Mouse (Mus musculus) WW6 (cell line): ENCODE measurements around the gene Gpr176.
A peak's percentile ranks its signal among the peaks of the same experiment; 100 is the strongest.

Source experiments
- DNase-seq: peaks from one replicate; pipeline ENCODE4 v3.0.0-alpha.2; 2013; ENCODE audit warnings: low read depth, low spot score

The Gpr176 gene

GRCm38 (mm10) chr2:118372901-118373571 is at the start of gene Gpr176:
TSS of gene Gpr176 (minus strand) at chr2:118373419.
- peak; percentile 26 for DNase-seq

DNA sequence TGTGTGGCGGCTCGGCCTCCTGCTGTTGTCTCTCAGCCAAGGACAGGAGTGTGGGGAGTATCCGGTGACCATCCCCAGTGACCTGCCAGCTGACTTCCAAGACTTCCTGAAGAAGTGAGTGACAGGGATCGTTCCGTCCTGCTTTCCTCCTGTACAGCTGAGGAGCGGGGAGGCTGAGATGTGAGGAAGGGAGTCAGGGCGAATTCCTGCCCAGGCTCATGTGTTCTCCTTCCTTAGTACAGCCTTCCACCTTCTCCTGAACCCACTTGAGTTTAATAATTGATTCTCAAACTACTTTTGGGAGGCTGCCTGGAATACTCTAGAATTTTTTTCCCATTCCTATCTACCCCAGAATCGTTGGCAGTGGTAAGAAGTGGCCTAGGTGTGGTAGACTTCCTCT is 49.2 kb upstream of the Gpr176 start:
- no peak for DNase-seq

- no peak for DNase-seq
Observed at GRCm38 (mm10) chr2:118421951-118422350, 48.7 kb upstream of the Gpr176 start.

GRCm38 (mm10) chr2:118418076-118418475 is 44.9 kb upstream of the Gpr176 start:
- DNase-seq = no peak

DNA sequence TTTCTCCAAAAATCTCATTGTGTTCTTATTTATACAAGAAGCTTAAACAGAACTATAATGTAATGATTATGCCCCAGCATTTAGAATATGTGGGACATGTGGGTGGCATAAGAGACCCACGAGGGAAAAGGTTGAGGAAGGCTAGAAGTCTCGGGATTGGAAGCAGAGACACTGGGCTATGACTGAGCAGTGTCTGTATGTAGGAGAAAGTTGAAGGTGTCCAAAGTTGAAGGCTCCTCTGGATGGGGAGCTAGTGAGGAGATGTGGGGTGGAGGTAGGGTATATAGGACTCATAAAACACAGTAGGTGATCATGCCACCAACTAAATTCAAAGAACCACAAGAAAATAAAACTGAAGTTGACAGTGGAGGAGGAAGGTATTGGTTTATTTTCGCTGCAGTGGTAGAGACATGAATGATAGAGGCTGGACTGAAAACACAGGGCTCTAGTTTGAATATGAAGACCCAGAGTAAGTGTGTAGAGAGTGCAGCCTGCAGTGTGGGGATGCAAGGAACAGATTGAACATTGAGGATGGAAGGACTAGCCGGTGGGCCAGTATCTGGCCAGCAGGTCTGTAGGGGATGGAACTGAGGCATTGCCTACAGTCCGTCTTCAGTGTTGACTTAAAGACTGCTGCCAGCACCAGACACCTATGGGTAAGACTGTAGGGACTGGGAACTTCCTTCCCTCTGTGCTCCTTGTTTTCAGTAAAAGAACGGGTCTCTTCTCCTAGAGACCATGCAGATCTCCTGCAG is 42.6 kb upstream of the Gpr176 start:
- no peak for DNase-seq

- DNase-seq = no peak
Observed at GRCm38 (mm10) chr2:118412821-118413220, 39.6 kb upstream of the Gpr176 start.

- no peak for DNase-seq
Observed at GRCm38 (mm10) chr2:118408336-118408895, 35.2 kb upstream of the Gpr176 start.

DNA sequence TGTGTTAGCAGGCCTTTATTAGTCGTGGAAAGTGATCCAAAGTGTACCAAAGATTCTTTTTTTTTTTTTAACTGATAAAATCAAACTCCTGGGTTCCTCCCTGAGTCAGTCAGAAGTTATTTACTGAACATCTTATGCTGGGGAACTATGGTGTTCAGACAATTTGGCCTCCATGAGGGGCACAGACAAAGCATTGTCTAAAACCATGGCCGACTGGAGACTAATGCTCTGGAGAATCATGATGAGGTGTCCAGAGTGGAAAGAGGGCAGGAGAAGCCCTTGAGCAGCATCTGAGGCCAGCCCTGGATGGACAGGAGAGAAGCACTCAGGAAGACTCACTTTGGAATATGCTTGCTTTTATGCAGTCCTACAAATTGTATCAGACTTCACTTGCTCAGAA is 33.6 kb upstream of the Gpr176 start:
- no peak for DNase-seq

- no peak for DNase-seq
Observed at GRCm38 (mm10) chr2:118405568-118405967, 32.3 kb upstream of the Gpr176 start.

- DNase-seq = no peak
Observed at GRCm38 (mm10) chr2:118404336-118404735, 31.1 kb upstream of the Gpr176 start.

- DNase-seq = no peak
Observed at GRCm38 (mm10) chr2:118401834-118402727, 28.9 kb upstream of the Gpr176 start.

DNA sequence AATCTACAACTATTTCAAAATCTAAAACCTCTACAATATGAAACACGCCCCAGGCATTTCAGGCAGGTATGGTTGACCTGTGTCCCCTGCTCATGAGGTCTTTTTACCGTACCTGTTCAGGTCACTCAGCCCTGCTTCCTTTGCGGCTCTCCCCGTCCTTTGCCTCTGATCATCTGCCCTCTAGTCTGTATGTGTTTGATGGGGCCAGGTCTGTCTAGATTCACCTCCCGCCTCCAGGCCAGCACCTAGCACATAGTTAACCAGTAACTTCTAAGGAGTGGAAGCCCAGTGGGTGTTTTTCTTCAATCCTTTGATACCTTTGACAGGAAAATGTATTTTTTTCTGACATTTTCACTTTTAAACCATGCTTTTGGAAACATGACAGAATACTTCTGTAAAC is 26.5 kb upstream of the Gpr176 start:
- DNase-seq = no peak

- no peak for DNase-seq
Observed at GRCm38 (mm10) chr2:118391201-118391600, 18.0 kb upstream of the Gpr176 start.

DNA sequence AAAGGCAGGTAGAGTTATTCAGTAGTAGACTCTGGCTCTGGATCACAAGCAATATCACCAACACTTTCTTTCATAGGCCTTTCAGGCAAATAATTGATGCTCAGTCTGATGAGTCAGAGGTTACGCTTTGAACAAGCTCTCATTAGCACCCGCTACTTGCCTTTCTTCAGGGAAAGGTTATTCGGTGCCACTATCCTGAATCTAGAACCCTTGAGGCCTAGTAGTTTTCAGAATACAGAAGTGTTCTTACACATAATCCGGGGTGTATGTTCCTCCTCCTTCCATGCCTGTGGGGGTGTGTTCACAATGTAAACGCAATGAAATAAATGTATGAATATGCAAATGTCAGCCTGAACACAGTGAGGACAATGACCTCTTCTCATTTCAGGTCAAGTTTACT is 16.9 kb upstream of the Gpr176 start:
- no peak for DNase-seq

DNA sequence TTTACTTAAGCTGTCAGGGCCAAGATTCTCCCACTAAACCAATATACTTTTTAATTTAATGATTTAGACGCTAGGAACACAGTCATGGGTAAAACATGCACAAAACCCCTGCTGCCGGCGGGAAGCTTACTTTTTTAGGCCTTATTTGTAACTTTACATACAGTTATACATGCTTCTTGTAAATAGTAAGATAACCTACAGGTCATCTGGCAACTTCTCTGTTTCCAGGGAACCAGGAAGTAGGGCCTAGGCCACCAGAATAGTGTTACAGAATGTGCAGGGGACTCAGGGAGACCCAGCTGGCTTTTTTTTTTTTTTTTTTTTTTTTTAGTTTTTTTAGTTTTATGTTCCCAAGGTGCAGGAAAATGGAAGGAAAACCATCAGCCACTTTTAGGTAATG is 16.4 kb upstream of the Gpr176 start:
- DNase-seq = no peak

GRCm38 (mm10) chr2:118388341-118389335 is 15.4 kb upstream of the Gpr176 start, which contains the start of gene Eif2ak4:
TSS of gene Eif2ak4 (plus strand) at chr2:118388618.
- DNase-seq = peak; percentile 98

DNA sequence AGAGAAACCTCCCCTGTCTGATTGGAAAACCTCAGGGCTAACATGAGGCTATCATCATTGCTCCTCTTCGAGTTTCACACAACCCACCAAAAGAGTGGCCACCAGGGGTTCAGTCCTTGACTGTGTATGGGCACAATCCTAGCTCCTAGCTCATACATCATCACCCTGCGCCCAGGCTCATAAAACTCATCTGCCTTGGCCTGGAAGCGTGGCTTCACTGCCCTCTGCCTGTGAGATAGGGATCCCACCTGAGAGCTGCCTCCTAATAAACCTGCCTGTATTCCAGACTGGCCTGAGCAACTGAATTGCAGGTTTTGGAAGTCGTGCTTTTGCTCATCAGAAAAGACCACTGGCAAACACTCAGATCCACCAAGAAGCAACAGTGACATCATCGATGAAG is 10.2 kb upstream of the Gpr176 start:
- DNase-seq = peak; percentile 38

DNA sequence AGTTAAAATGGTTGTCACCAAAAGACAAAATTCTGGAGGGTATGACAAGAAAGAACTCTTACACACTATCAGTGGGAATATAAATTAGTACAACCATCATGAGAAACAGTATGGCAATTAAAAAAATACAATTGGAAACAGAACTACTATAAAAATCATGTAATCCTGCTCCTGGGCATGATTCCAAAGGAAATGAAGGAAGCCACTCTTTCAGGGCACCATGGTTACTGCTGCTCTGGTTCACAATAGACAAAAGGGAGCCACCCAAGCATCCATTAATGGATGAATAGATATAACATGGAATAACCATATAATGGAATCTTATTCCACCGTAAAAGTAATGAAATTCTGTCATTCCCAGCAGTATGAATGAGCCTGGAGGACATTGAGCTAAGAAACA is 6.5 kb upstream of the Gpr176 start:
- DNase-seq = no peak

GRCm38 (mm10) chr2:118375931-118376330 is 2.7 kb upstream of the Gpr176 start:
- no peak for DNase-seq

DNA sequence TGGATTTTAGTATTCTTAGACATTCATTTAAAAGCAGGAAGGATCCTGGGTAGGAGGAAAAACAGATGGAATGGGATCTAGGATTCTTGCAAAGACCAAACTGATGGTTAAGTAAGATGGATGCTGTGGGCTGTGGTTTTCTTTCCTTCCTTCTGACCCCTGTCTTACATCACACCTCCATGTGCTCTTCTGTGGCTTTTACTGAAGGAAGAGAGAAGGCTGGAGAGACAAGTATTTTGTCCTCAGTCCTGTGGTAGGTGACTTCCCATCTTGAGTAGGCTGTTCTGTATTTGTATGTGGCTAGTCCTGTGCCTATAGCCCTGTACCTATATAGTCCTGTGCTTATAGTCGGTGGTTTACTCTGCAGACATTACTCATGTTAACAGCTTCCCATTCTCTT is 2.3 kb upstream of the Gpr176 start:
- no peak for DNase-seq
